Mouse (Mus musculus) forebrain, embryonic 12.5 days (tissue): Measurements from ENCODE around the gene Tmem104. TPM values are rescaled to one million over a fixed set of nuclear protein-coding genes. Genes with fewer than 3 reads are reported as not detected.

Experiments
- ATAC-seq: fragments of 200-750 bp; cut with Nextera tagmentation; 2 replicates; pipeline ENCODE4 v1.8.0; 2017; ENCODE audit warnings: moderate TSS enrichment; ENCODE audit not compliant: low FRiP score
- H3K27ac ChIP-seq: fragments of 300-500 bp; sonication (generic); 2 replicates; pipeline ENCODE4 v1.5.1; 2016; ENCODE audit warnings: mild to moderate bottlenecking
- H3K27me3 ChIP-seq: fragments of 300-500 bp; sonication (generic); 2 replicates; pipeline ENCODE4 v1.6.1; 2016; ENCODE audit warnings: mild to moderate bottlenecking
- H3K36me3 ChIP-seq: fragments of 300-500 bp; sonication (generic); replicated peaks from 2 replicates; pipeline ENCODE4 v1.6.1; 2016; ENCODE audit warnings: mild to moderate bottlenecking
- H3K4me1 ChIP-seq: fragments of 300-500 bp; sonication (generic); 2 replicates; pipeline ENCODE4 v1.6.1; 2016
- H3K4me2 ChIP-seq: fragments of 300-500 bp; sonication (generic); 2 replicates; pipeline ENCODE4 v1.6.1; 2016; ENCODE audit warnings: mild to moderate bottlenecking, moderate library complexity
- H3K4me3 ChIP-seq: fragments of 300-500 bp; sonication (generic); replicated peaks from 2 replicates; pipeline ENCODE4 v1.5.1; 2016; ENCODE audit warnings: mild to moderate bottlenecking
- H3K9ac ChIP-seq: fragments of 300-500 bp; sonication (generic); 2 replicates; pipeline ENCODE4 v1.6.1; 2016; ENCODE audit warnings: mild to moderate bottlenecking
- H3K9me3 ChIP-seq: fragments of 300-500 bp; sonication (generic); 2 replicates; pipeline ENCODE4 v1.6.1; 2016
- WGBS: fragments of 180-500 bp; shearing (Covaris S2); methylation state at CpG from one replicate; pipeline ENCODE4 v1.1.7; 2016; 5-methylcytosine and 5-hydroxymethylcytosine counted together
- polyA plus RNA-seq: library from polyadenylated mRNA; unstranded; fragments of >200 nt; fragmentation: Nextera tagmentation; extraction: Ambion mirVana; gene quantifications from 2 replicates; pipeline ENCODE4 v1.2.1, GENCODE M21; 2016

Tmem104 gene
- polyA plus RNA-seq, 1 experiment from 2014 or later, result 7.9 TPM

- H3K36me3 ChIP-seq, result peaks cover 17% of the 10 kb centered on the region
- no peak overlapping the region for H3K4me3 ChIP-seq
- peaks cover 33% of the 10 kb centered on the region for H3K4me1 ChIP-seq
- no peak overlapping the region for H3K27ac ChIP-seq
- 93% methylated on average over 12 of the region's 12 CpGs for WGBS
- H3K27me3 ChIP-seq, result peaks cover 29% of the 10 kb centered on the region
- no peak for ATAC-seq
- H3K9me3 ChIP-seq, result no peaks in the 10 kb centered on the region
- no peak overlapping the region for H3K4me2 ChIP-seq
- H3K9ac ChIP-seq, result no peak overlapping the region
Observed at GRCm38 (mm10) chr11:115243783-115244182, 56.5 kb downstream of the Tmem104 start.

- no peak overlapping the region for H3K9ac ChIP-seq
- no peak overlapping the region for H3K27ac ChIP-seq
- no peak for ATAC-seq
- H3K4me1 ChIP-seq, result peaks cover 38% of the 10 kb centered on the region
- H3K27me3 ChIP-seq, result peaks cover 40% of the 10 kb centered on the region
- WGBS, result 94% methylated on average over 8 of the region's 8 CpGs
- H3K4me3 ChIP-seq, result no peak overlapping the region
- peaks cover 17% of the 10 kb centered on the region for H3K36me3 ChIP-seq
- no peak overlapping the region for H3K4me2 ChIP-seq
- no peaks in the 10 kb centered on the region for H3K9me3 ChIP-seq
Observed at GRCm38 (mm10) chr11:115244840-115245239, 57.6 kb downstream of the Tmem104 start.

GRCm38 (mm10) chr11:115246386-115246785 is 59.1 kb downstream of the Tmem104 start:
- ATAC-seq, result no peak
- Histone ChIP-seq H3K27ac (no peak overlapping the region), H3K36me3 (peaks cover 17% of the 10 kb centered on the region), H3K9ac (no peak overlapping the region), H3K4me2 (no peak overlapping the region), H3K4me3 (no peak overlapping the region), H3K4me1 (peaks cover 47% of the 10 kb centered on the region), H3K27me3 (peaks cover 56% of the 10 kb centered on the region), H3K9me3 (no peaks in the 10 kb centered on the region)
- 81% methylated on average over 8 of the region's 8 CpGs for WGBS

- WGBS, result 11% methylated on average over 3 of the region's 3 CpGs
- ATAC-seq, result no peak
Observed at GRCm38 (mm10) chr11:115247240-115247639, 60.0 kb downstream of the Tmem104 start.

GRCm38 (mm10) chr11:115247945-115248344 is 60.7 kb downstream of the Tmem104 start:
- peaks cover 47% of the 10 kb centered on the region for H3K4me1 ChIP-seq
- H3K27me3 ChIP-seq, result peaks cover 71% of the 10 kb centered on the region

More at GRCm38 (mm10) chr11:115247240-115247639, 60.0 kb downstream of the Tmem104 start:
- H3K4me1 ChIP-seq, result peaks cover 47% of the 10 kb centered on the region
- peaks cover 17% of the 10 kb centered on the region for H3K36me3 ChIP-seq
- H3K27me3 ChIP-seq, result peaks cover 64% of the 10 kb centered on the region
- H3K4me3 ChIP-seq, result no peak overlapping the region
- H3K9ac ChIP-seq, result no peak overlapping the region
- H3K9me3 ChIP-seq, result no peaks in the 10 kb centered on the region
- H3K27ac ChIP-seq, result no peak overlapping the region
- H3K4me2 ChIP-seq, result no peak overlapping the region

GRCm38 (mm10) chr11:115249721-115250404 is 62.6 kb downstream of the Tmem104 start:
- peaks cover 90% of the 10 kb centered on the region for H3K27me3 ChIP-seq
- ATAC-seq, result no peak
- no peak overlapping the region for H3K27ac ChIP-seq

More at GRCm38 (mm10) chr11:115247945-115248344, 60.7 kb downstream of the Tmem104 start:
- 77% methylated on average over 6 of the region's 6 CpGs for WGBS
- Histone ChIP-seq H3K36me3 (peaks cover 17% of the 10 kb centered on the region), H3K4me2 (no peak overlapping the region), H3K27ac (no peak overlapping the region), H3K9me3 (no peaks in the 10 kb centered on the region), H3K4me3 (no peak overlapping the region), H3K9ac (no peak overlapping the region)
- ATAC-seq, result no peak

GRCm38 (mm10) chr11:115250405-115251090 is 63.3 kb downstream of the Tmem104 start:
- WGBS, result under 1% methylated on average over 36 of the region's 36 CpGs
- no peaks in the 10 kb centered on the region for H3K36me3 ChIP-seq
- peaks cover 43% of the 10 kb centered on the region for H3K4me1 ChIP-seq
- peak overlapping the region; percentile 66 for H3K9ac ChIP-seq
- peak overlapping the region; percentile 52 for H3K4me3 ChIP-seq
- peak overlapping the region; percentile 92 for H3K4me2 ChIP-seq
- ATAC-seq, result no peak
- H3K27me3 ChIP-seq, result peaks cover 97% of the 10 kb centered on the region
- no peak overlapping the region for H3K27ac ChIP-seq
- no peaks in the 10 kb centered on the region for H3K9me3 ChIP-seq

More at GRCm38 (mm10) chr11:115249721-115250404, 62.6 kb downstream of the Tmem104 start:
- peak overlapping the region; percentile 66 for H3K9ac ChIP-seq
- peaks cover 6% of the 10 kb centered on the region for H3K36me3 ChIP-seq
- H3K4me2 ChIP-seq, result peak overlapping the region; percentile 92
- peaks cover 47% of the 10 kb centered on the region for H3K4me1 ChIP-seq
- no peaks in the 10 kb centered on the region for H3K9me3 ChIP-seq
- H3K4me3 ChIP-seq, result peak overlapping the region; percentile 52
- WGBS, result 3% methylated on average over 63 of the region's 63 CpGs

GRCm38 (mm10) chr11:115251258-115251657 is 64.0 kb downstream of the Tmem104 start:
- Histone ChIP-seq H3K4me1 (peaks cover 38% of the 10 kb centered on the region), H3K9me3 (no peaks in the 10 kb centered on the region), H3K27ac (no peak overlapping the region), H3K9ac (no peak overlapping the region), H3K27me3 (peaks cover 99% of the 10 kb centered on the region), H3K36me3 (no peaks in the 10 kb centered on the region), H3K4me3 (no peak overlapping the region), H3K4me2 (no peak overlapping the region)
- ATAC-seq, result no peak
- 58% methylated on average over 3 of the region's 3 CpGs for WGBS

GRCm38 (mm10) chr11:115257775-115258510 is 70.7 kb downstream of the Tmem104 start:
- Histone ChIP-seq H3K27ac (no peak overlapping the region), H3K9ac (no peak overlapping the region; the same call in 1 of the 2 replicates), H3K36me3 (no peaks in the 10 kb centered on the region), H3K4me2 (peak overlapping the region; percentile 44), H3K9me3 (0 out of 2 replicates have a peak, but pooled peaks cover 2% of the 10 kb centered on the region), H3K27me3 (peaks cover 100% of the 10 kb centered on the region), H3K4me3 (peak overlapping the region; percentile 24), H3K4me1 (peaks cover 7% of the 10 kb centered on the region)
- no peak for ATAC-seq
- WGBS, result 16% methylated on average over 59 of the region's 59 CpGs

- peaks cover 7% of the 10 kb centered on the region for H3K4me1 ChIP-seq
- H3K36me3 ChIP-seq, result no peaks in the 10 kb centered on the region
- peaks cover 99% of the 10 kb centered on the region for H3K27me3 ChIP-seq
- no peak overlapping the region for H3K4me2 ChIP-seq
- no peak overlapping the region for H3K27ac ChIP-seq
- H3K4me3 ChIP-seq, result no peak overlapping the region
- H3K9ac ChIP-seq, result no peak overlapping the region
- 85% methylated on average over 4 of the region's 4 CpGs for WGBS
- 0 out of 2 replicates have a peak, but pooled peaks cover 2% of the 10 kb centered on the region for H3K9me3 ChIP-seq
- no peak for ATAC-seq
Observed at GRCm38 (mm10) chr11:115259134-115259533, 71.8 kb downstream of the Tmem104 start.

- Histone ChIP-seq H3K27me3 (peaks cover 99% of the 10 kb centered on the region), H3K4me2 (no peak overlapping the region), H3K4me1 (peaks cover 29% of the 10 kb centered on the region), H3K9ac (no peak overlapping the region), H3K4me3 (no peak overlapping the region), H3K27ac (no peak overlapping the region), H3K9me3 (0 out of 2 replicates have a peak, but pooled peaks cover 2% of the 10 kb centered on the region), H3K36me3 (peaks cover 1% of the 10 kb centered on the region; the same call in 1 of the 2 replicates)
- WGBS, result 85% methylated on average over 11 of the region's 11 CpGs
- ATAC-seq, result no peak
Observed at GRCm38 (mm10) chr11:115262954-115263353, 75.7 kb downstream of the Tmem104 start.
